Mouse (Mus musculus) C2C12 (cell line): ENCODE measurements around the gene Klf5.

Experiments
- CTCF ChIP-seq: IDR thresholded peaks from one replicate; pipeline ENCODE4 v1.5.1; 2011; ENCODE audit not compliant: control insufficient read depth, insufficient read depth, insufficient read length
- MAX ChIP-seq: IDR thresholded peaks from one replicate; pipeline ENCODE4 v1.6.1; 2011; ENCODE audit warnings: mild to moderate bottlenecking, control low read depth
- MYOG ChIP-seq: IDR thresholded peaks from one replicate; pipeline ENCODE4 v1.6.1; 2011; ENCODE audit not compliant: control insufficient read depth, insufficient read length; ENCODE audit errors: extremely low read depth

- no peak for TF ChIP-seq CTCF
- no peak for TF ChIP-seq MAX
- TF ChIP-seq MYOG: no peak
Observed at GRCm38 (mm10) chr14:99323376-99323775, 24.9 kb downstream of the Klf5 start.
